Mouse (Mus musculus) c-Kit-negative CD71-positive TER-119-positive erythroid progenitor cells, embryonic 14.5 days (primary cell): ENCODE measurements around the gene Iqsec1.
A peak's percentile ranks its signal among the peaks of the same experiment; 100 is the strongest.

ENCODE experiments used
- DNase-seq: peaks from one replicate; pipeline ENCODE4 v3.0.0-alpha.2; 2013; ENCODE audit warnings: low read depth, low spot score

Iqsec1 gene

GRCm38 (mm10) chr6:90620791-90621583 is 367.5 kb downstream of the Iqsec1 start:
- DNase-seq, result peak; percentile 31

- DNase-seq, result peak; percentile 30
These were observed 368.5 kb downstream of the Iqsec1 start for GRCm38 (mm10) chr6:90619936-90620335.

- DNase-seq, result peak; percentile 33
These were observed 369.5 kb downstream of the Iqsec1 start for GRCm38 (mm10) chr6:90618821-90619636.

- no peak for DNase-seq
These were observed 370.2 kb downstream of the Iqsec1 start for GRCm38 (mm10) chr6:90618274-90618673.

- no peak for DNase-seq
These were observed 372.0 kb downstream of the Iqsec1 start for GRCm38 (mm10) chr6:90616481-90616880.

- DNase-seq, result no peak
These were observed 372.5 kb downstream of the Iqsec1 start for GRCm38 (mm10) chr6:90615991-90616390.

GRCm38 (mm10) chr6:90615362-90615761 is 373.1 kb downstream of the Iqsec1 start:
- DNase-seq, result no peak

- no peak for DNase-seq
These were observed 375.2 kb downstream of the Iqsec1 start for GRCm38 (mm10) chr6:90613277-90613676.

- DNase-seq, result no peak
These were observed 378.2 kb downstream of the Iqsec1 start for GRCm38 (mm10) chr6:90610248-90610647.

- DNase-seq, result peak; percentile 56
These were observed 380.3 kb downstream of the Iqsec1 start for GRCm38 (mm10) chr6:90608186-90608585.

GRCm38 (mm10) chr6:90607196-90607595 is 381.3 kb downstream of the Iqsec1 start:
- DNase-seq, result peak; percentile 83

GRCm38 (mm10) chr6:90606538-90606937 is 381.9 kb downstream of the Iqsec1 start:
- DNase-seq, result peak; percentile 82
